Mouse (Mus musculus) kidney, adult 8-10 months (tissue): ENCODE results near the gene Phlpp1.

Experiments used
- DNase-seq, 2 experiments: peaks; one replicate each; pipeline ENCODE4 v3.0.0; 2022

Gene Phlpp1

GRCm38 (mm10) chr1:106320583-106320982, 149.0 kb downstream of the Phlpp1 start:
- DNase-seq = no peak

GRCm38 (mm10) chr1:106321432-106322126, 150.0 kb downstream of the Phlpp1 start:
- no peak for DNase-seq

GRCm38 (mm10) chr1:106326691-106327090, 155.1 kb downstream of the Phlpp1 start:
- DNase-seq = no peak

- DNase-seq = no peak
These were observed 170.5 kb downstream of the Phlpp1 start for GRCm38 (mm10) chr1:106342100-106342499.

GRCm38 (mm10) chr1:106345265-106345664, 173.7 kb downstream of the Phlpp1 start:
- no peak for DNase-seq

GRCm38 (mm10) chr1:106346776-106347175, 175.2 kb downstream of the Phlpp1 start:
- no peak for DNase-seq

- DNase-seq = no peak
These were observed 177.6 kb downstream of the Phlpp1 start for GRCm38 (mm10) chr1:106349116-106349515.

- DNase-seq = no peak
These were observed 180.0 kb downstream of the Phlpp1 start for GRCm38 (mm10) chr1:106351512-106351911.

GRCm38 (mm10) chr1:106352801-106353511, 181.4 kb downstream of the Phlpp1 start:
- no peak for DNase-seq

- DNase-seq = no peak
These were observed 182.4 kb downstream of the Phlpp1 start for GRCm38 (mm10) chr1:106353993-106354392.

- DNase-seq = no peak
These were observed 187.9 kb downstream of the Phlpp1 start for GRCm38 (mm10) chr1:106359474-106359873.

GRCm38 (mm10) chr1:106362841-106363604, 191.5 kb downstream of the Phlpp1 start:
- peak; percentile 9 to 19 for DNase-seq

GRCm38 (mm10) chr1:106369330-106369729, 197.8 kb downstream of the Phlpp1 start:
- no peak for DNase-seq

- no peak for DNase-seq
These were observed 200.9 kb downstream of the Phlpp1 start for GRCm38 (mm10) chr1:106372446-106372845.

GRCm38 (mm10) chr1:106373656-106374055, 202.1 kb downstream of the Phlpp1 start:
- no peak for DNase-seq

GRCm38 (mm10) chr1:106374274-106374673, 202.7 kb downstream of the Phlpp1 start:
- peak; percentile 16 to 29 for DNase-seq

- DNase-seq = no peak
These were observed 203.4 kb downstream of the Phlpp1 start for GRCm38 (mm10) chr1:106374971-106375370.

GRCm38 (mm10) chr1:106376003-106376402, 204.5 kb downstream of the Phlpp1 start:
- no peak for DNase-seq

GRCm38 (mm10) chr1:106380465-106380864, 208.9 kb downstream of the Phlpp1 start:
- no peak for DNase-seq

GRCm38 (mm10) chr1:106386542-106386941, 215.0 kb downstream of the Phlpp1 start:
- DNase-seq = no peak

- no peak for DNase-seq
These were observed 215.7 kb downstream of the Phlpp1 start for GRCm38 (mm10) chr1:106387264-106387663.

GRCm38 (mm10) chr1:106389673-106390072, 218.1 kb downstream of the Phlpp1 start:
- DNase-seq = peak; percentile 22 to 61

GRCm38 (mm10) chr1:106393072-106393471, 221.5 kb downstream of the Phlpp1 start:
- no peak for DNase-seq

GRCm38 (mm10) chr1:106394678-106395077, 223.1 kb downstream of the Phlpp1 start:
- no peak for DNase-seq
